Mouse (Mus musculus): ENCODE results near the gene Chd2. TPM values are rescaled to one million over a fixed set of nuclear protein-coding genes. Genes with fewer than 3 reads are reported as not detected.

Chd2 gene
- polyA plus RNA-seq, 1 experiment from 2014 or later, result 18.0 TPM

GRCm38 (mm10) chr7:73452187-73452808, 89.3 kb downstream of the Chd2 start:
- no peak overlapping the region for H3K9ac ChIP-seq (ENCODE audit: low read length)
- no peak overlapping the region for H3K27ac ChIP-seq (replicated peaks)
- H3K36me3 ChIP-seq (ENCODE audit: control insufficient read depth, insufficient read depth, low read length), result peaks cover 68% of the 10 kb centered on the region
- no peaks in the 10 kb centered on the region for H3K9me3 ChIP-seq (ENCODE audit: control insufficient read depth, low read length)
- ATAC-seq (ENCODE audit: low FRiP score, low TSS enrichment) (no peak), DNase-seq (ENCODE audit: low spot score) (no peak)
- whole genome bisulfite sequencing, result 84% methylated on average over 3 of the region's 3 CpGs
- no peak overlapping the region for H3K4me2 ChIP-seq (replicated peaks; ENCODE audit: low read depth)
- H3K4me3 ChIP-seq (ENCODE audit: low read depth, low read length), result no peak overlapping the region
- no peak for TF ChIP-seq CTCF (IDR thresholded peaks at IDR 0.05; ENCODE audit: low read depth)
- TF ChIP-seq EP300 (optimal IDR thresholded peaks at IDR 0.05), result no peak
- H3K27me3 ChIP-seq (ENCODE audit: control insufficient read depth, insufficient read depth, low read length), result no peaks in the 10 kb centered on the region
- H3K4me1 ChIP-seq (replicated peaks; ENCODE audit: control insufficient read depth, insufficient read depth), result no peaks in the 10 kb centered on the region

GRCm38 (mm10) chr7:73451594-73451993, 90.0 kb downstream of the Chd2 start:
- Histone ChIP-seq H3K9ac (ENCODE audit: low read length) (no peak overlapping the region), H3K4me2 (replicated peaks; ENCODE audit: low read depth) (no peak overlapping the region), H3K27ac (replicated peaks) (no peak overlapping the region), H3K27me3 (ENCODE audit: control insufficient read depth, insufficient read depth, low read length) (no peaks in the 10 kb centered on the region), H3K9me3 (ENCODE audit: control insufficient read depth, low read length) (no peaks in the 10 kb centered on the region), H3K4me3 (ENCODE audit: low read depth, low read length) (no peak overlapping the region), H3K4me1 (replicated peaks; ENCODE audit: control insufficient read depth, insufficient read depth) (no peaks in the 10 kb centered on the region), H3K36me3 (ENCODE audit: control insufficient read depth, insufficient read depth, low read length) (peaks cover 68% of the 10 kb centered on the region)
- ATAC-seq (ENCODE audit: low FRiP score, low TSS enrichment), result no peak
- TF ChIP-seq CTCF (IDR thresholded peaks at IDR 0.05; ENCODE audit: low read depth), result no peak
- WGBS, result 94% methylated on average over 4 of the region's 4 CpGs
- DNase-seq (ENCODE audit: low spot score), result no peak

GRCm38 (mm10) chr7:73442246-73442645, 99.4 kb downstream of the Chd2 start:
- DNase-seq (ENCODE audit: low spot score) (no peak), ATAC-seq (ENCODE audit: low FRiP score, low TSS enrichment) (no peak; the same call in 1 of the 2 replicates)
- Histone ChIP-seq H3K36me3 (ENCODE audit: control insufficient read depth, insufficient read depth, low read length) (peaks cover 61% of the 10 kb centered on the region), H3K9me3 (ENCODE audit: control insufficient read depth, low read length) (no peaks in the 10 kb centered on the region), H3K27me3 (ENCODE audit: control insufficient read depth, insufficient read depth, low read length) (no peaks in the 10 kb centered on the region), H3K27ac (replicated peaks) (no peak overlapping the region), H3K4me1 (replicated peaks; ENCODE audit: control insufficient read depth, insufficient read depth) (no peaks in the 10 kb centered on the region), H3K9ac (ENCODE audit: low read length) (no peak overlapping the region), H3K4me2 (replicated peaks; ENCODE audit: low read depth) (no peak overlapping the region), H3K4me3 (ENCODE audit: low read depth, low read length) (no peak overlapping the region)
- 89% methylated on average over 4 of the region's 4 CpGs for WGBS
- TF ChIP-seq EP300 (optimal IDR thresholded peaks at IDR 0.05) (no peak), CTCF (IDR thresholded peaks at IDR 0.05; ENCODE audit: low read depth) (no peak)

GRCm38 (mm10) chr7:73441802-73442201, 99.8 kb downstream of the Chd2 start:
- Histone ChIP-seq H3K27ac (replicated peaks) (no peak overlapping the region), H3K27me3 (ENCODE audit: control insufficient read depth, insufficient read depth, low read length) (no peaks in the 10 kb centered on the region), H3K4me1 (replicated peaks; ENCODE audit: control insufficient read depth, insufficient read depth) (no peaks in the 10 kb centered on the region), H3K4me2 (replicated peaks; ENCODE audit: low read depth) (no peak overlapping the region), H3K4me3 (ENCODE audit: low read depth, low read length) (no peak overlapping the region), H3K9me3 (ENCODE audit: control insufficient read depth, low read length) (no peaks in the 10 kb centered on the region), H3K36me3 (ENCODE audit: control insufficient read depth, insufficient read depth, low read length) (peaks cover 60% of the 10 kb centered on the region), H3K9ac (ENCODE audit: low read length) (no peak overlapping the region)
- TF ChIP-seq CTCF (IDR thresholded peaks at IDR 0.05; ENCODE audit: low read depth) (no peak), EP300 (optimal IDR thresholded peaks at IDR 0.05) (no peak)
- 84% methylated on average over 3 of the region's 3 CpGs for WGBS
- DNase-seq (ENCODE audit: low spot score) (no peak), ATAC-seq (ENCODE audit: low FRiP score, low TSS enrichment) (no peak; the same call in 1 of the 2 replicates)

- DNase-seq (ENCODE audit: low spot score) (no peak), ATAC-seq (ENCODE audit: low FRiP score, low TSS enrichment) (peak; percentile 38; the same call in 1 of the 2 replicates)
- no peak overlapping the region for H3K4me2 ChIP-seq (replicated peaks; ENCODE audit: low read depth)
- TF ChIP-seq CTCF (IDR thresholded peaks at IDR 0.05; ENCODE audit: low read depth) (peak; percentile 54), EP300 (optimal IDR thresholded peaks at IDR 0.05) (no peak)
- H3K36me3 ChIP-seq (ENCODE audit: control insufficient read depth, insufficient read depth, low read length), result peaks cover 41% of the 10 kb centered on the region
- H3K4me3 ChIP-seq (ENCODE audit: low read depth, low read length), result no peak overlapping the region
- H3K4me1 ChIP-seq (replicated peaks; ENCODE audit: control insufficient read depth, insufficient read depth), result no peaks in the 10 kb centered on the region
- no peak overlapping the region for H3K9ac ChIP-seq (ENCODE audit: low read length)
- H3K9me3 ChIP-seq (ENCODE audit: control insufficient read depth, low read length), result no peaks in the 10 kb centered on the region
- no peak overlapping the region for H3K27ac ChIP-seq (replicated peaks)
- WGBS, result 74% methylated on average over 12 of the region's 12 CpGs
- H3K27me3 ChIP-seq (ENCODE audit: control insufficient read depth, insufficient read depth, low read length), result no peaks in the 10 kb centered on the region
These were observed 105.9 kb downstream of the Chd2 start for GRCm38 (mm10) chr7:73435685-73436084.

GRCm38 (mm10) chr7:73434336-73434677, 107.3 kb downstream of the Chd2 start:
- H3K4me3 ChIP-seq (ENCODE audit: low read depth, low read length), result no peak overlapping the region
- ATAC-seq (ENCODE audit: low FRiP score, low TSS enrichment) (no peak), DNase-seq (ENCODE audit: low spot score) (no peak)
- peaks cover 32% of the 10 kb centered on the region for H3K36me3 ChIP-seq (ENCODE audit: control insufficient read depth, insufficient read depth, low read length)
- H3K4me2 ChIP-seq (replicated peaks; ENCODE audit: low read depth), result no peak overlapping the region
- no peak overlapping the region for H3K9ac ChIP-seq (ENCODE audit: low read length)
- H3K4me1 ChIP-seq (replicated peaks; ENCODE audit: control insufficient read depth, insufficient read depth), result no peaks in the 10 kb centered on the region
- WGBS, result 86% methylated on average over 2 of the region's 2 CpGs
- no peaks in the 10 kb centered on the region for H3K27me3 ChIP-seq (ENCODE audit: control insufficient read depth, insufficient read depth, low read length)
- no peaks in the 10 kb centered on the region for H3K9me3 ChIP-seq (ENCODE audit: control insufficient read depth, low read length)
- TF ChIP-seq EP300 (optimal IDR thresholded peaks at IDR 0.05), result no peak
- TF ChIP-seq CTCF (IDR thresholded peaks at IDR 0.05; ENCODE audit: low read depth), result no peak
- no peak overlapping the region for H3K27ac ChIP-seq (replicated peaks)

Data from stomach, postnatal 0 days (tissue).